Mouse (Mus musculus) stomach, embryonic 15.5 days (tissue): Measurements from ENCODE around the gene Lca5l. TPM values are rescaled to one million over a fixed set of nuclear protein-coding genes. Genes with fewer than 3 reads are reported as not detected.

Experiments
- ATAC-seq: fragments of 200-750 bp; cut with Nextera tagmentation; 2 replicates; pipeline ENCODE4 v1.8.0; 2017; ENCODE audit warnings: low read depth, moderate number of reproducible peaks, moderate TSS enrichment; ENCODE audit not compliant: insufficient read depth, low FRiP score
- H3K27ac ChIP-seq: fragments of 300-500 bp; sonication (generic); 2 replicates; pipeline ENCODE4 v1.5.1; 2015; ENCODE audit warnings: mild to moderate bottlenecking, inconsistent platforms
- H3K27me3 ChIP-seq: fragments of 300-500 bp; sonication (generic); replicated peaks from 2 replicates; pipeline ENCODE4 v1.6.1; 2015; ENCODE audit warnings: inconsistent platforms
- H3K36me3 ChIP-seq: fragments of 300-500 bp; sonication (generic); 2 replicates; pipeline ENCODE4 v1.6.1; 2015; ENCODE audit warnings: inconsistent platforms
- H3K4me1 ChIP-seq: fragments of 300-500 bp; sonication (generic); 2 replicates; pipeline ENCODE4 v1.6.1; 2015; ENCODE audit warnings: inconsistent platforms
- H3K4me2 ChIP-seq: fragments of 300-500 bp; sonication (generic); 2 replicates; pipeline ENCODE4 v1.6.1; 2015; ENCODE audit warnings: mild to moderate bottlenecking, inconsistent platforms
- H3K4me3 ChIP-seq: fragments of 300-500 bp; sonication (generic); replicated peaks from 2 replicates; pipeline ENCODE4 v1.5.1; 2015; ENCODE audit warnings: inconsistent platforms
- H3K9ac ChIP-seq: fragments of 300-500 bp; sonication (generic); 2 replicates; pipeline ENCODE4 v1.6.1; 2015; ENCODE audit warnings: inconsistent platforms
- H3K9me3 ChIP-seq: fragments of 300-500 bp; sonication (generic); 2 replicates; pipeline ENCODE4 v1.6.1; 2016; ENCODE audit warnings: inconsistent platforms
- WGBS: fragments of 180-500 bp; shearing (Covaris S2); methylation state at CpG from one replicate; pipeline ENCODE4 v1.1.7; 2015; 5-methylcytosine and 5-hydroxymethylcytosine counted together
- polyA plus RNA-seq: library from polyadenylated mRNA; unstranded; fragments of >200 nt; fragmentation: Nextera tagmentation; extraction: Ambion mirVana; gene quantifications from 2 replicates; pipeline ENCODE4 v1.2.1, GENCODE M21; 2015

Lca5l gene
- polyA plus RNA-seq, 1 experiment from 2014 or later = 1.5 TPM

DNA sequence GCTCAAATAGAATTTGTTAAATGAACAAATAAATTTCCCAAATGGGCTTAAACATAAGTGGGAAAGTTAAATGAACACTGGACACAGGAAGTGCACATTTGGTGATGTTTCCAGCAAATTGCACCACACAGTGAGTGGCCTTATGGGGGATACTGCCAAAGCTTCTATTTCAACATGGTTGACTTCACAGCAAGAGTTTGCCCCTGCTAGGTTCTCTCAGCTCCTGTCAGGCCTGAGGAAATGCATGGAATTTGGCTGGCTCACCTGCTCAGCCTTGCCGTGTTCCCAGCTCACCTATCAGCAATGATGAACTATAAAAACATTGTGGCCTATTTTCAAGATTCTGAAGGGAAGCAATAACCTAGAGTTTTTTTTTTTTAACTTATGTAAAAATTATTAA is 31.1 kb downstream of the Lca5l start:
- no peak overlapping the region for H3K27ac ChIP-seq
- H3K27me3 ChIP-seq = no peaks in the 10 kb centered on the region
- WGBS = 73% methylated on average over 1 of the region's 1 CpGs
- no peak overlapping the region for H3K4me2 ChIP-seq
- no peak overlapping the region for H3K4me3 ChIP-seq
- H3K9me3 ChIP-seq = no peaks in the 10 kb centered on the region
- H3K36me3 ChIP-seq = no peaks in the 10 kb centered on the region
- no peak overlapping the region for H3K9ac ChIP-seq
- H3K4me1 ChIP-seq = 0 out of 2 replicates have a peak, but pooled peaks cover 5% of the 10 kb centered on the region
- ATAC-seq = no peak

DNA sequence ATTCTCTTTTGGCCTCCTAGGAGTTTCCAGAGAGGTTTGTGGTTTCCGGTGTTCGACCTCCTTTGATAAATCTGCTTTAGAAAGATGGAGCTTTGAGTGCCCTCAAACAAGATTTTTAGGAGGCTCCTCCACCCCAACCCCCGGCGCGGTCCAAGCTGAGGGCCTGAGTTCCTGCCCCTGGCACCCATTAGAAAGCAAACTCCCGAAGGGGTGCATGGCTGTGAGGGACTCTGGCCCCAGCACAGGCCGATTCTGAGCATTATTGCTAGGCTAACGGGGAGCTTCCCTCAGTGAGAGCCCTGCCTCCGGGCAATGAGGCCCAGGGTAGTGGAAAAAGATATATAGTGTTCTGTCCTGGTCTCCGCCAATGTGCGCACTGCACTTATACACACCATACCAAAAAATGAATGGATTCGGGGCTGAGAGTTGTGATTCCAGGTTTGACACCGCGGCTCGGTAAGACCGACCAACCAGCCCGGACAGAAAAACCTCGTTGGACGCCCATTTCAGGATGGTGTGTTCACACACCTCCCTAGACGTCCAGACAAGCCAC is 32.2 kb downstream of the Lca5l start:
- 79% methylated on average over 20 of the region's 20 CpGs for WGBS
- no peak overlapping the region for H3K27ac ChIP-seq
- H3K4me2 ChIP-seq = peak overlapping the region; percentile 88
- no peaks in the 10 kb centered on the region for H3K36me3 ChIP-seq
- no peak for ATAC-seq
- no peaks in the 10 kb centered on the region for H3K9me3 ChIP-seq
- no peak overlapping the region for H3K9ac ChIP-seq
- H3K27me3 ChIP-seq = no peaks in the 10 kb centered on the region
- H3K4me3 ChIP-seq = peak overlapping the region; percentile 50
- 0 out of 2 replicates have a peak, but pooled peaks cover 5% of the 10 kb centered on the region for H3K4me1 ChIP-seq

DNA sequence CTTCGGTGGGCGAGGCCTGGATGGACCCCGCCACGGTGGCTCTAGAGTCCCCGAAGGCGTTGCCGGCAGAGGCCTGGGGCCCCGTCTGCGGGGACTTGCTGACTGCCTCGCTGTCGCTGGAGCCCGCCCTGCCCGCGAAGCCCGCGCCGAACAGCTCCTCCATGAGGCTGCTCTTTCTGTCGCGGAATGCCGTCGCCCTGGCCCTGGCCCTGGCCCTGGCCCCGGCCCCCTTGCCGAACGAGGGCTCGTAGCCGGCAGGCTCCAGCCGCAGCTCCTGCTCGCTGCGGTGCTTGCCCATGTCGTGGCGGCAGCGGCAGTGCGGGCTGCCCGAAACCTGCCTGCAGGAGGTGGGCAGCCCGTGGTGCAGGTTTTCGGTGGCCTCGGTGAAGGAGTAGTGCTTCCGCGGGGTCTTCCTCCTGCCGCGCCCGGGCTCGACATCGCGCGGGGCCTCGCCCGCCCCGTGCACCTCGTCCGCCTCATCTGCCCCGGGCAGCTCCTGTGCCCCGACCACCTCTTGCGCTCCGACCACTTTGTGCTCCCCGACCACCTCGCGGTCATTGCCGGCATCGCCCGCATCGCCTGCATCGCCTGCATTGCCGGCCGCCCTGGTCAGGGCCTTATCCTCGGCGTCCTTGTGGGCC is 32.9 kb downstream of the Lca5l start:
- Histone ChIP-seq H3K4me3 (peak overlapping the region; percentile 50), H3K36me3 (no peaks in the 10 kb centered on the region), H3K9ac (peak overlapping the region; percentile 67), H3K27ac (peak overlapping the region; percentile 33), H3K9me3 (no peaks in the 10 kb centered on the region), H3K27me3 (no peaks in the 10 kb centered on the region), H3K4me1 (0 out of 2 replicates have a peak, but pooled peaks cover 5% of the 10 kb centered on the region), H3K4me2 (peak overlapping the region; percentile 88)
- under 1% methylated on average over 62 of the region's 67 CpGs for WGBS
- ATAC-seq = peak; percentile 78

DNA sequence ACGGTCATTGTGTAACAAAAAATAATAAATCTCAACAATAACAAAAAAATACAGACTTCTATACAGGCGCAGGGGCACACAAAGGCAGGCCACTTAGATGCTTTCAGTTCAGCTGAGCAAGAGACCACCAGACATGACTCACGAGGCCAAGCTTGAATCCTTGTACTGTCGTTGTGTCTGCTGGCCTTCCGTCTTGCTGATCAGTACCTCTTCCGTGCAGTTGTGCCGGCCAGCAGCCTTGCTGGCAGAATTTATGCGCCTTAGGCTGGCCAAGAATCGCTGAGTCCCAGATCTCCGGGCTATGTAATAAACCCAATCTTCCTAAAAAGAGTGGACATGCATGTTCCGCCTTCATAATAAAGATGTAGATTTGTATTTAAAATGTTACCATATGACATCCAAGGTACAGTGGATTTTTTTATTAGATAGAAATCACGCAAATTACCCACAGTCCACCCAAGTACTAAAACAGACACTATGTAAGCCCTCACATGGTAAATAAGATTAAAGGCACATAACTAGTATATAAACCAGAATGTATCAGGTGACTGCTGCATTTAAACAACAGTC is 33.5 kb downstream of the Lca5l start:
- H3K9ac ChIP-seq = peak overlapping the region; percentile 67
- 55% methylated on average over 12 of the region's 12 CpGs for WGBS
- 0 out of 2 replicates have a peak, but pooled peaks cover 5% of the 10 kb centered on the region for H3K4me1 ChIP-seq
- peak; percentile 11; the same call in 1 of the 2 replicates for ATAC-seq
- H3K27me3 ChIP-seq = no peaks in the 10 kb centered on the region
- no peaks in the 10 kb centered on the region for H3K9me3 ChIP-seq
- no peaks in the 10 kb centered on the region for H3K36me3 ChIP-seq
- H3K27ac ChIP-seq = peak overlapping the region; percentile 33
- H3K4me3 ChIP-seq = peak overlapping the region; percentile 50
- H3K4me2 ChIP-seq = peak overlapping the region; percentile 88

DNA sequence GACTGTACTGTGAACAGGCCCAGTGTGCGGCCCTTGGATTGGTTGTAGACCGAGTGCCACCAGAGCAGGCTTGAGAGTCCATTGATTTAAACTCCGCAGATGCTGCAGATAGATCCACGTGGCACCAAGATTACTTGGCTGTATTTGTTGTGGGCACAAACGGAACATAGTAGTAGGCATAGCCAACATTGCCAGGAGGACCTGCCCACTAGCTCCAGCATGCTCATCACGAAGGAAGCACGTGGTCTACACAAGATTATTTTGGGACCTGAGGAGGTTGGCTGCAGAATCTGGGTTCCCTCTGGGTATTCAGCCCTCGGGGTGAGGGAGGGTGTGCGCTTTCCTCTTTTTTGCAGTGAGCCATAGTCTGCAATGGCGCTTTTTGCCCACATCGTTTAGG is 34.9 kb downstream of the Lca5l start:
- WGBS = 86% methylated on average over 11 of the region's 11 CpGs
- Histone ChIP-seq H3K4me2 (no peak overlapping the region), H3K4me1 (0 out of 2 replicates have a peak, but pooled peaks cover 5% of the 10 kb centered on the region), H3K27ac (no peak overlapping the region), H3K27me3 (no peaks in the 10 kb centered on the region), H3K36me3 (no peaks in the 10 kb centered on the region), H3K9me3 (no peaks in the 10 kb centered on the region), H3K4me3 (no peak overlapping the region), H3K9ac (no peak overlapping the region)
- no peak for ATAC-seq

DNA sequence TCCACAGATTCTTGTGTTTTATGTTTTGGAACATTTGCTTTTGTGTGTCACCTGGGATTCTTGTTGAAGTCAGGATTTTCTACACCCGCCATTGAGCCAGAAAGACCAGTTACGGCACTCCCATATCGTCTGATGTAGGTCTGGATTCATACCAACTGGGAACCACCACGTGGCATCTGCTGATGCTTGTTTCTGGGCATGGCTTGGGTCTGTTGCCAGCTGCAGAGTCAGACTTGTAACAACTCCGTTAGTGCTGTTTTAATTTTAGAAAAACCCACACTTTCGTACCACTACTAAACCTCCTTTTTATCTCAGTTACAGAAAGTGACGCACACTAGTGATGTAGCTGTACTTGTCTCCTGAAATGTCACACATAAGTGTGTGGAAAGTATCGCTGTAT is 36.1 kb downstream of the Lca5l start:
- ATAC-seq = no peak
- Histone ChIP-seq H3K27me3 (no peaks in the 10 kb centered on the region), H3K36me3 (no peaks in the 10 kb centered on the region), H3K9ac (no peak overlapping the region), H3K9me3 (no peaks in the 10 kb centered on the region), H3K4me2 (no peak overlapping the region), H3K4me3 (no peak overlapping the region), H3K4me1 (peaks cover 13% of the 10 kb centered on the region; the same call in 1 of the 2 replicates), H3K27ac (peak overlapping the region; percentile 19; the same call in 1 of the 2 replicates)
- WGBS = 85% methylated on average over 8 of the region's 8 CpGs

DNA sequence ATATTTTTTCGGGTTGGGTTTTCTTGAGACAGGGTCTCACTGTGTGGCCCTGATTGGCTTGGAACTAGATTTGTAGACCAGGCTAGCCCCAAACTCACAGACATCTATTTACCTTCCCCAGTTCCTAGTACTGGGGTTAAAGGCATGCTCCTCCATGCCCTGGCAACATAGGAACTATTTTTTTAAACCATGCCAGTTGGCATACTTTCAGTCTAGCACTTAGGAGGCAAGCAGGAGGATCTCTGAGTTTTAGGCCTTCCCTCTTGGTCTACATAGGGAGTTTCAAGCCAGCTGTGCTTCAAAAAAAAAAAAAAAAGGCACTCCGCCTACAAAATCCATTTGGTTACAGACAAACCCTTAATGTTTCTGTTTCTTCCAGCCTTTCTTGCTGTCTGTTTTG is 37.6 kb downstream of the Lca5l start:
- WGBS = 89% methylated on average over 2 of the region's 2 CpGs
- H3K4me2 ChIP-seq = no peak overlapping the region
- H3K36me3 ChIP-seq = no peaks in the 10 kb centered on the region
- H3K27ac ChIP-seq = no peak overlapping the region
- H3K9me3 ChIP-seq = no peaks in the 10 kb centered on the region
- H3K9ac ChIP-seq = no peak overlapping the region
- ATAC-seq = no peak
- no peaks in the 10 kb centered on the region for H3K27me3 ChIP-seq
- H3K4me1 ChIP-seq = peaks cover 14% of the 10 kb centered on the region; the same call in 1 of the 2 replicates
- no peak overlapping the region for H3K4me3 ChIP-seq

DNA sequence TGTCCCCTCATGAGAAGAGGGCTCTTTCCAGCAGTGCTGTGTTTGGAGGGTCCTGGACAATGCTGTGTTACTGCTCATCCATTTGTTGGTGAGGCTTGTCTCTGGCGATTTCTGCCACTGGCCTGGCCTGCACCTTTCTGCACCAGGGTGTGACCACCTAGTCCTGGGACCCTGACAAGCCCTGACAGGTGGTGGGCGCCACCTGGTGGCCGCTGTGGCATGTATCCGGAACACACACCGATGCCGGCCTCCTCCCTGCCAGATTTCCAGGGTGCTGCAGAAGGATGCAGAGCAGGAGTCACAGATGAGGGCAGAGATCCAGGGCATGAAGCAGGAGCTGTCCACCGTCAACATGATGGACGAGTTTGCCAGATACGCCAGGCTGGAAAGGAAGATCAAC is 40.5 kb downstream of the Lca5l start:
- H3K9ac ChIP-seq = no peak overlapping the region
- WGBS = 16% methylated on average over 9 of the region's 9 CpGs

DNA sequence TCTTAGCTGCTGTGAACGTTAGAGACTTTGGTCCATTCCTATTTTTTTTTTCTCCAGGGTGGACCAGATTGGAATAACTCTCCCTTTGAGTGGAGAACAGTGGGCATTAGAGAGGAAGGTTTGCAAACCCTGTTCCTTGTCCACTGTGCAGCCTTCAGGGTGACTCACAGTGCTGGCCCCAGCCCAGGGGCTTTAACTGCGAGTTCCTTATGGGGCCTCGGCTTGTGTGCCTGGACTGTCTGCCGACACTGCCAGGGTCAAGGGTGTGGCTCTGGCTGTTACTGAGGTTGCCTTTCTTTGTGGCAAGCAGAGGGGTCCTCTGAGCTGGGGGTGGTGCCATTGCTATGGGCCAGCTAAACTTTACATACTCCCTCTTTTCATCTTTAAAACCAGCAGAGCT is 41.1 kb downstream of the Lca5l start:
- Histone ChIP-seq H3K9ac (no peak overlapping the region), H3K9me3 (no peaks in the 10 kb centered on the region), H3K4me2 (no peak overlapping the region), H3K36me3 (no peaks in the 10 kb centered on the region), H3K4me3 (no peak overlapping the region), H3K27me3 (no peaks in the 10 kb centered on the region), H3K27ac (peak overlapping the region; percentile 26), H3K4me1 (peaks cover 27% of the 10 kb centered on the region)
- WGBS = 41% methylated on average over 4 of the region's 4 CpGs
- peak; percentile 33; the same call in 1 of the 2 replicates for ATAC-seq

More for the DNA sequence above, 40.5 kb downstream of the Lca5l start:
- peak; percentile 34; the same call in 1 of the 2 replicates for ATAC-seq
- H3K4me3 ChIP-seq = no peak overlapping the region
- peaks cover 22% of the 10 kb centered on the region; the same call in 1 of the 2 replicates for H3K4me1 ChIP-seq
- H3K27ac ChIP-seq = peak overlapping the region; percentile 26; the same call in 1 of the 2 replicates
- H3K36me3 ChIP-seq = no peaks in the 10 kb centered on the region
- no peaks in the 10 kb centered on the region for H3K9me3 ChIP-seq
- H3K4me2 ChIP-seq = no peak overlapping the region
- no peaks in the 10 kb centered on the region for H3K27me3 ChIP-seq

DNA sequence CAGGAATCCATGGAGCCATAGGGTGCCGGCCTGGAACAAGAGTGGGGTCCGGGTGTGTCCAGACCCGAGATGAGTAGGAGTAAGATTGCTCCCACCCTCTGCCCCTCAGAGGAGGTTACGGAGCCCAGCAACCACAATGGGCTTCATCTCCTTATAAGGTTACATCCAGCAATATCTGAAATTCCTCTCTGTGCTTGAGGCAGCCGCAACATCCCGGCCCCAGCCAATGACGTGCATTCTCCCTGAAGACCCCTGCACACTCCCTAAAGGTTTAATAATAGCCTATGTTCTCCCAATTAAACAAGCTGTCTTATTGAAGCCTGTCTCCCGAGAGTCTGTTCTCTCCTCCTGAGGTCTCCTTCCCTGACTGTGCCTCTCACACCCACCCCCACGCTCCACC is 42.8 kb downstream of the Lca5l start:
- Histone ChIP-seq H3K4me1 (peaks cover 28% of the 10 kb centered on the region), H3K4me2 (no peak overlapping the region), H3K36me3 (no peaks in the 10 kb centered on the region), H3K27me3 (no peaks in the 10 kb centered on the region), H3K27ac (peak overlapping the region; percentile 81), H3K9me3 (no peaks in the 10 kb centered on the region), H3K4me3 (no peak overlapping the region), H3K9ac (no peak overlapping the region)
- ATAC-seq = no peak
- 52% methylated on average over 9 of the region's 9 CpGs for WGBS

DNA sequence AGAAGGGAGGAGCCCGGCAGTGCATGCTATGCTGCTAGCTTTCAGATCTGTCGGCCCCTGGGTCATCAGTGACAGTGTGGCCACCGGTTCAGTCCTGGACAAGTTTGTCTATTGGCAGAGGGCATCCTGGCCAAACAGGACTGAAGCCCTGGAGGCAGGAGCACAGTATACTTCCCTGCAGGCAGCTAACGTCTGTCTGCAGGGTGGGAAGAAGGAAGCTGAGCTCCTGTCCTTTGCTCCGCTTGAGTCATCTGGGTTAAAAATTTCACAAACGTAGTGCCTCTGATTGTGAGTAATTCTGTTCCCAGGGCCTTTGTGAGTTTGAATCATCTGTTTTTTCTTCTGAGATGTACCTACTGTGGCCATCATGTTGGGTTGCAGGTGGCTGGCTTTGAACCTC is 43.2 kb downstream of the Lca5l start:
- H3K9me3 ChIP-seq = no peaks in the 10 kb centered on the region
- ATAC-seq = no peak
- 59% methylated on average over 6 of the region's 6 CpGs for WGBS
- peak overlapping the region; percentile 81 for H3K27ac ChIP-seq
- H3K4me3 ChIP-seq = no peak overlapping the region
- H3K36me3 ChIP-seq = no peaks in the 10 kb centered on the region
- peaks cover 28% of the 10 kb centered on the region for H3K4me1 ChIP-seq
- no peaks in the 10 kb centered on the region for H3K27me3 ChIP-seq
- H3K4me2 ChIP-seq = no peak overlapping the region
- H3K9ac ChIP-seq = no peak overlapping the region

DNA sequence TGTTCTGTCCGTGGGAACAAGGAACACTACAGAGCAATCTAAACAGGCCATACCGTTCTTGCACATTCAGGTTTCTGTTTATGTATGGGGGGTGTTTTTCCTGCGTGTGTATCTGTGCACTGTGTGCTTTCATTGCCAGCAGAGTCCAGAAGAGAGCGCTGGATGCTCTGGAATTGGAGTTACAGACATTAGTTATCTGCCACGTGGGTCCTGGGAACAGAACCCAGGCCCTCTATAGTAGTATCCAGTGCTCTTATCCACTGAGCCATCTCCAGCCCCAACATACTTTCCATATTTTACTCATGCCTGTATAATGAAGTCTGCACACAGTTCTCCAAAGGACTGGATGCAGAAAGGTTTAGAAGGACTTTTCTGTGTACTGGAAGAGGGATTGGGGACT is 46.3 kb downstream of the Lca5l start:
- H3K9ac ChIP-seq = peak overlapping the region; percentile 43
- H3K27ac ChIP-seq = peak overlapping the region; percentile 59
- H3K4me3 ChIP-seq = peak overlapping the region; percentile 65
- H3K4me1 ChIP-seq = peaks cover 19% of the 10 kb centered on the region
- no peaks in the 10 kb centered on the region for H3K9me3 ChIP-seq
- H3K27me3 ChIP-seq = no peaks in the 10 kb centered on the region
- WGBS = under 1% methylated on average over 5 of the region's 5 CpGs
- no peak for ATAC-seq
- no peaks in the 10 kb centered on the region for H3K36me3 ChIP-seq
- H3K4me2 ChIP-seq = peak overlapping the region; percentile 80
